Mouse (Mus musculus) urinary bladder, postnatal 14 days (tissue): ENCODE results near the gene Midn.
A peak's percentile ranks its signal among the peaks of the same experiment; 100 is the strongest.

ENCODE experiments used
- DNase-seq: peaks from one replicate; pipeline ENCODE4 v3.0.0; 2021; ENCODE audit warnings: low spot score

Midn gene

GRCm38 (mm10) chr10:80171760-80172526 is 23.9 kb downstream of the Midn start:
- DNase-seq = no peak

DNA sequence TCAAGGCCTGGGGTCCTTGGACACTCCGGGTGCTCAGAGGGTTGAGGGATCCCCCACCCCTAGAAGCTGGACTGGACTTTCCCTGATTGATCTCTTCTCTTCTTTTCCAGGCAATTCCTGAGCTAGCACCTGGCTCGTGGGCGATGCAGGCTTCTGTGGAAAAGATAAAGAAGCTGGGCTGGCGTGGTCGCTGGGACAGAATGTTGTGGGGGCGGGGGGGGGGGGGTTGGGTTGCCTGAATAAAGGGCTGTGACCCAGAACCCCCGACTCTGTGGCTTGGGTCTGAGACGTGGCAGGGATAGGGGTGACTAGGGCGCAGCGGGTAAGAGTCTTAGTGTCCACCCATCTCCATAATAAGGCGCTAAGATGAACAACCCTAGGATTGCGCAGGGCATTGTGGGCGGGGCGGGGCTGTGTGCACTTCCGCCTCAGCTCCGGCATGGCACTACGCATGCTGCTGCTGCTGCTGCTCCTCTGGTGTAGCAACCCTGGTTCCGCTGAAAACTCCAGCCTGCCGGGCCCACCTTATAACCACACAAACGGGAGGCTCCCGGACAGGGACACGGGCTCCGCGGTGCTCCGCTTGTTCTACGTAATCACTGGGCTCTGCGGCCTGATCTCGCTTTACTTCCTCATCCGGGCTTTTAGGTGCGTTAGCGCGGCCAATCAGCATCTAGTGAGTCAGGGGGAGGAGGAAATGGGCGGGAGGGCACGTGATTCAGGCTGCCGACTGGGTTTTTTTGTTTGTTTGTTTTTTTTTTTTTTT is 24.6 kb downstream of the Midn start, which contains the start of gene 1600002K03Rik:
TSS of gene 1600002K03Rik (plus strand) at position 418 of the 766 bp plus-strand sequence.
- peak; percentile 88 for DNase-seq

DNA sequence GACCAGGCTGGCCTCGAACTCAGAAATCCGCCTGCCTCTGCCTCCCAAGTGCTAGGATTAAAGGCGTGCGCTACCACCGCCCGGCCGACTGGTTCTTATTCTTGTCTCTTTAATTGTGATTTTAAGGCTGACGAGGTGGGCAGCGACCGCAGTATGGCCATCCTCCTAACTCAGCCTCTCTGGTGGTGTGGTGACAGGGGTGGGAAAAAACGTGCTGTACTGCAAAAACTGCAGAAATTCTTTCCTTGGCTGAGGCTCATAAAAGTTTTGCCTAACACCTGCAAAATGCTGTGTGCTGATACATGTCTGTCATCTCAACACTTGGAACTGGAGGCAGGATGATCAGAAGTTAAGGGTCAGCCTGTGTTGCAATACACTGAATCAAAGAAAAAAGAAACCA is 25.3 kb downstream of the Midn start:
- DNase-seq = no peak

DNA sequence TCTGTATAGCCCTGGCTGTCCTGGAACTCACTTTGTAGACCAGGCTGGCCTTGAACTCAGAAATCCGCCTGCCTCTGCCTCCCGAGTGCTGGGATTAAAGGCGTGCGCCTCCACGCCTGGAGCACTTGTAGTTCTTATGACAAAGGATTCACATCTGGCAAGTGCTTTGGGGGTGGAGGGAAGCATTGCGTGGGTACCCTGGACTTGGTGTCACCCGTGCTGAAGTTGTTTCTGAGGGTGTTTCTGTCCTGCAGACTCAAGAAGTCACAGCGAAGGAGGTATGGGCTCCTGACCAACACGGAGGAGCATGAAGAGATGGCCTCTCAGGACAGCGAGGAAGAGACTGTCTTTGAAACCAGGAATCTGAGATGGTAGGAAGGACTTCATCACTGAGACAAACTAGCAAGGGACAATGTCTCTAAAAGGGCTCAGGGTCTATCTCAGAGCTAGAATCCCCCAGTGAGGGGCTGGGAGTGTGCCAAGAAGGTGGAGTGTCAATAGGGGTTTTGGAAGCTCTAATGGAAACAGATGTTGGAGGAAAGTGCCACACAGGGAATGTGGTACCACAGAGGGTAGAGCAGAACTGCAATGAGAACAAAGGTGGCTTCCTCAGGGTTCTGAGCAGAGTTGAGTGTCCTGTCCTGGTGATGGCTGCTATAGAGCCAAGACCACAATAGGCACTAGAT is 26.0 kb downstream of the Midn start:
- no peak for DNase-seq

GRCm38 (mm10) chr10:80174705-80175104 is 26.6 kb downstream of the Midn start:
- DNase-seq = no peak

DNA sequence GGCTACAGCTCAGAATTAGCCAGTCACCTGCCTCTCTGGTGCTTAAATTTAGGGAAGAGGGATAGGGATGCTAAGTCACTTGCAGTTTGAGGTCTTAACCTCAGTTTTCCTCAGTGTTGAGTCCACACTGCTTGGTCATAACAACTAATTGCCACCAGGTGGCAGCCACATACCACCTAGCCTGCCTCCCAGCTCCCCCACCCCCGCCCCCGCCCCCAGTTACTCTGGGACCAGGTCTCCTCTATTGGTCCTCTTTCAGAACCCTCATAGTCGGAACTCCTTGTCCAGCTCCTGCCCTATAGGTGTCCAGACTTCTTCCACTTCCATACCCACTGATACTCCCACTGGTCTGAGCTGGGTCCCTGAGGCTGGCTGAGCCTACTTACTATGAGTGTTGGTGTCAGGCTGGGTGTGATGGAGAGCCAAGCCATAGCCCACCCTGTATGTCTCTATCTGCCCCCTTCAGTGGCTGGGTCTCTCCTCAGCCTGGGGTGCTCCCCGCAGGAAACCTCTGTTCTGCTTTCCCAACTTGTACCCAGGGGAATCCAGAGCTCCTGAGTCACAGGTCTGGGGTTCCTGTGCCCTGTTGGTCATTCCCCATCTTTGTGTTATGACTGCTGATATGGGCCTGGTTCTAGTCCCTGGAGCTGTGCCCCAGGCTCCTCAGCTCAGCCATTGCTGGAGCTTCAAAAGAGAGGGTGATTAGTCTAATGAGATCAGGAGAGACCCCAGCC is 27.6 kb downstream of the Midn start:
- DNase-seq = no peak

DNA sequence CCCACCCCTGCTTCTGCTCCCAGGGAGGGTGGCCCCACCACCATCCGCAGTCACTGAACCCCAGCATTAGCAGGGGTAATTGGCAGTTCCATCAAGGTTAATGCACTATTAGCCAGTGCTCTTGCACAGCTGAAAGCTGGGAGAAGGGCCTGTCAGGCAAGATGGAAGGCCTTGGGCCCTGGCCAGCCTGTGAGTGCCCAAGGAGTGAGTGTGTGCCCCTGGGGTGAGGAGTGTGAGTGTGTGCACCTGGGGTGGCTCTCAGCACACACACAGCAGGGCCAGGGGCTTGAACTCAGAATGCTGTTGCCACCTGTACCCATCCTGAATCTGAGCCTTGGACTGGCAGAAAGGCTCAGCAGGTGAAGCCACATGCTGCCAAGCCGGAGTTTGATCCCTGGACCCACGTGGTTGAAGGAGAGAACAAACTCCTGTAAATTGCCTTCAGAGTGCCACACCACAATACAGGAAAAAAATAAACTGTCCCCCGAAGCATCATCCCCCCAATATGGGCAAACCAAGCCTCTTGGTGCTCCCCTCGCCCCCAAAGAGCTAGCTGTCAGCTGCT is 28.3 kb downstream of the Midn start:
- no peak for DNase-seq

GRCm38 (mm10) chr10:80177441-80178279 is 29.6 kb downstream of the Midn start:
- no peak for DNase-seq

- peak; percentile 51 for DNase-seq
Observed at GRCm38 (mm10) chr10:80179068-80180051, 31.3 kb downstream of the Midn start, which contains the start of gene Efna2. Gene Efna2 (plus strand): TSS chr10:80179482.

- DNase-seq = no peak
Observed at GRCm38 (mm10) chr10:80180288-80180687, 32.2 kb downstream of the Midn start.

- no peak for DNase-seq
Observed at GRCm38 (mm10) chr10:80180823-80181222, 32.8 kb downstream of the Midn start.

DNA sequence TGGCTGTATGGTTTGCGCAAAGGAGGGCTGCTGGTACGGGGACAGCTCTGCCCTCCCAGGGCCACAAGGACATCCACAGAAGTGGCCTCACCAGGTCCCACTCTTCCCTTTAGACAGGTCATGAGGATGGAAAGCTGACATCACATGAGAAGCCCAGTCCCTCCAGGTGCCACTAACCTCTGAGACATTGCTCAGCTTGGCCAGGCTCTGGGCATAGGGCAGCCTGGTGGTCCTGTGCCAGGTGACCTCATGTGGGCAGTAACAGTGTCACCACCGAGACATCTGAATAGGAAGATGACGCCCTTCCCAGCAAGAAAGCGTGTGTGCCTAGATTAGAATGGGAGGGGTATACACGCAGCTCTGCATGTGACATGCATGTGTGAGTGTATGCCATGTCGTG is 34.5 kb downstream of the Midn start:
- no peak for DNase-seq

DNA sequence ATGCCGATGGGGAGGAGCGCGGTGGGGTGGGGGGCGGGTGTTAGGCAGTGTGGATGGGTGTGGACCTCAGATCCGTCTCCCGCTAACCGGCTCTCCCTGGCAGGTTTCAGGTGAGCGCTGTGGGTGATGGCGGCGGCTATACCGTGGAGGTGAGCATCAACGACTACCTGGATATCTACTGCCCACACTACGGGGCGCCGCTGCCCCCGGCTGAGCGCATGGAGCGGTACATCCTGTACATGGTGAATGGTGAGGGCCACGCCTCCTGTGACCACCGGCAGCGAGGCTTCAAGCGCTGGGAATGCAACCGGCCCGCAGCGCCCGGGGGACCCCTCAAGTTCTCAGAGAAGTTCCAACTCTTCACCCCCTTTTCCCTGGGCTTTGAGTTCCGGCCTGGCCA is 38.6 kb downstream of the Midn start:
- DNase-seq = no peak

DNA sequence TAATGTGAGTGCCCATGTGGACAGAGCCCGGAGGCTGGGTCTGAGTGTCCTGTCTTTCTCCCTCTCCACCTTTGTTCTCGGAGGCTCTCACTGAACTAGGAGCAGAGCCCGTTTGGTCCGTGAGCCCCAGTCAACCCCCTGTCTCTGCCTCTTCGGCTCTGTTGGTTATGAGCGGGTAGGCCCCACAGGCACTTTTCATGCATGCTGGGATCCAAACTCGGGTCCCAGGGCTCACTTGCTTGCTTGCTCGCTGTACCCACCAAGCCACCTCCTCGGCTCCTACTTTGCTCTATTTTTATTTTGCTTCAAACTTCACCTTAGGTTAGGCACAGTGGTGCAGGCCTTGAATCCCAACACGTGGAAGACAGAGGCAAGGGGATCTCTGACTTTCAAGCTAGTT is 39.7 kb downstream of the Midn start:
- no peak for DNase-seq

GRCm38 (mm10) chr10:80188453-80189024 is 40.5 kb downstream of the Midn start:
- DNase-seq = no peak

- no peak for DNase-seq
Observed at GRCm38 (mm10) chr10:80189999-80190398, 41.9 kb downstream of the Midn start.

GRCm38 (mm10) chr10:80190491-80191051 is 42.5 kb downstream of the Midn start:
- no peak for DNase-seq

- no peak for DNase-seq
Observed at GRCm38 (mm10) chr10:80193976-80194375, 45.9 kb downstream of the Midn start.

- DNase-seq = no peak
Observed at GRCm38 (mm10) chr10:80194441-80194840, 46.4 kb downstream of the Midn start.
